10 mouse cellular contexts compared by ENCODE assay signal in the genomic region with DNA sequence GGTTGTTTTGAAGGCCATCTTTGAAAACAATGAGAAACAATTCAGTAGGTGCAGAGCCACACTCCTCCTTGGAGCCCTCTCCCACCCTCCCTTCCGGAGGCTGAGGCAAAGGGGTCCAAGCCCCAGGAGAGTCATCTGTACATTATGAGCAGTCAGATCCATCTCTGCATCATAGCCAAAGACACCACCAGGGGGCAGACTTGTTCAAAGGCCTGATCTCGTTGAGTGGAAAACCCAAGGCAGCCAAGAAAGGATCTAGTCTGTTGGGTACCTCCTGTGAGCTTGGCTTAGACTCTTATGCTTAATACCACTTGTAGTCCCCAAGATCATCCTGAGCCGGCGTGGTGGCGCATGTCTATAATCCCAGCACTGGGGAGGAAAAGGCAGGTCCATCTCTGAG. TPM values are rescaled to one million over a fixed set of nuclear protein-coding genes. Genes with fewer than 3 reads are reported as not detected.
DNase-seq lines count a peak whose midpoint lies in the region; ATAC-seq and TF ChIP-seq lines count a peak whose summit lies in the region.
"Had no signal": no experiment of that assay in that cellular context is flagged by ENCODE, and none has a peak within 500 bp of the region (broad histone marks: within the 10 kb centered on the region; RNA-seq: fewer than 3 reads in every experiment).

No protein-coding gene starts in this region.

- no peak overlapping the region for H3K27ac ChIP-seq in heart, embryonic 12.5 days (ENCODE audit: poor library complexity, severe bottlenecking)
- H3K27ac ChIP-seq in olfactory bulb, adult 2 months (ENCODE audit: insufficient read depth, low read depth, low read length): no peak overlapping the region
- H3K27ac ChIP-seq: hindbrain, embryonic 15.5 days had no signal

- peak; percentile 30 to 46 for DNase-seq in heart, postnatal 10 days
- peak; percentile 55 to 67 for DNase-seq in CD8-positive naive resting alpha-beta T cell, adult 2 months (ENCODE audit: low read depth in 2 of 2, low spot score in 2 of 2)
- DNase-seq in brain, adult 2 months (ENCODE audit: low read depth, low spot score): peak; percentile 63
- DNase-seq in frontal cortex, postnatal 36 days (ENCODE audit: low spot score in 2 of 2): peak; percentile 50 to 72
- peak; percentile 18 to 69 for DNase-seq in left cerebral cortex, adult 9 months (ENCODE audit: low spot score in 2 of 2)
- peak; percentile 70 to 72 for DNase-seq in thymus, postnatal 36 days

- no peaks in the 10 kb centered on the region; the same call in 1 of the 2 replicates for H3K27me3 ChIP-seq in heart, embryonic 12.5 days (replicated peaks)
- H3K27me3 ChIP-seq: hindbrain, embryonic 15.5 days had no signal

- no peaks in the 10 kb centered on the region for H3K36me3 ChIP-seq in heart, embryonic 12.5 days
- H3K36me3 ChIP-seq: hindbrain, embryonic 15.5 days had no signal

- H3K4me2 ChIP-seq in heart, embryonic 12.5 days: no peak overlapping the region
- H3K4me2 ChIP-seq: hindbrain, embryonic 15.5 days had no signal

- no peak overlapping the region for H3K9ac ChIP-seq in heart, embryonic 12.5 days
- H3K9ac ChIP-seq: hindbrain, embryonic 15.5 days had no signal

- intact Hi-C loops in heart, postnatal 10 days (cut with DNase I): no loop called here

- ATAC-seq in heart, embryonic 12.5 days (ENCODE audit: insufficient number of reproducible peaks, low FRiP score): no peak

- peaks cover 49% of the 10 kb centered on the region for H3K9me3 ChIP-seq in heart, embryonic 12.5 days (replicated peaks)

- no peak for TF ChIP-seq POLR2A in olfactory bulb, adult 2 months (IDR thresholded peaks at IDR 0.05; ENCODE audit: insufficient read depth, low read depth, low read length)

- H3K4me1 ChIP-seq in heart, embryonic 12.5 days (replicated peaks): peaks cover 2% of the 10 kb centered on the region; the same call in 1 of the 2 replicates
- H3K4me1 ChIP-seq in olfactory bulb, adult 2 months (ENCODE audit: control insufficient read depth, insufficient read depth, low read length): 0 out of 2 replicates have a peak, but pooled peaks cover 2% of the 10 kb centered on the region
- H3K4me1 ChIP-seq: hindbrain, embryonic 15.5 days had no signal

- 77% methylated on average over 5 of the region's 5 CpGs for WGBS in heart, embryonic 12.5 days
- WGBS in olfactory bulb, adult 2 months: 72% methylated on average over 5 of the region's 5 CpGs

- H3K4me3 ChIP-seq in heart, embryonic 12.5 days: no peak overlapping the region
- H3K4me3 ChIP-seq in olfactory bulb, adult 2 months (ENCODE audit: insufficient read depth, low read depth, low read length): no peak overlapping the region
- H3K4me3 ChIP-seq: hindbrain, embryonic 15.5 days had no signal

- peak; percentile 42; the same call in 1 of the 2 replicates for TF ChIP-seq CTCF in olfactory bulb, adult 2 months (IDR thresholded peaks at IDR 0.05; ENCODE audit: insufficient read depth, low read depth, low read length)

RNA-seq across cellular contexts. Expression of a gene that starts 11.5 kb away (rescaled TPM):
- under 1 TPM; 0.12 TPM for total RNA-seq in heart, postnatal 10 days (2021)
- polyA plus RNA-seq in heart, embryonic 12.5 days (2016; fragmentation: Nextera tagmentation; extraction: Ambion mirVana): 0.45 and 0.50 TPM in 2 replicates
- not detected in 2 replicates for polyA plus RNA-seq in olfactory bulb, adult 2 months (2012; ENCODE audit: insufficient read depth, insufficient read length, low replicate concordance, missing spikeins)
- polyA plus RNA-seq: hindbrain, embryonic 15.5 days; small intestine, adult 2 months had no signal

RNA-seq across cellular contexts. Expression of a gene that starts 23.6 kb away (rescaled TPM):
- not detected for total RNA-seq in heart, postnatal 10 days (2021)
- 0.10 and 0.28 TPM in 2 replicates for polyA plus RNA-seq in heart, embryonic 12.5 days (2016; fragmentation: Nextera tagmentation; extraction: Ambion mirVana)
- polyA plus RNA-seq in olfactory bulb, adult 2 months (2012; ENCODE audit: insufficient read depth, insufficient read length, low replicate concordance, missing spikeins): not detected in 2 replicates
- polyA plus RNA-seq: small intestine, adult 2 months had no signal

RNA-seq across cellular contexts. Expression of a gene that starts 48.0 kb away (rescaled TPM):
- total RNA-seq in heart, postnatal 10 days (2021): under 1 TPM; 0.40 to 0.48 TPM
- 2.1 and 2.5 TPM in 2 replicates for polyA plus RNA-seq in heart, embryonic 12.5 days (2016; fragmentation: Nextera tagmentation; extraction: Ambion mirVana)
- not detected in 2 replicates for polyA plus RNA-seq in olfactory bulb, adult 2 months (2012; ENCODE audit: insufficient read depth, insufficient read length, low replicate concordance, missing spikeins)
